Mouse (Mus musculus) spleen, postnatal 4 days (tissue): ENCODE data around the gene Pik3r5.

Experiments used
- DNase-seq, 2 experiments: peaks; one replicate each; pipeline ENCODE4 v3.0.0; 2022; ENCODE audit warnings: low spot score in 2 of 2

Pik3r5 gene

DNA sequence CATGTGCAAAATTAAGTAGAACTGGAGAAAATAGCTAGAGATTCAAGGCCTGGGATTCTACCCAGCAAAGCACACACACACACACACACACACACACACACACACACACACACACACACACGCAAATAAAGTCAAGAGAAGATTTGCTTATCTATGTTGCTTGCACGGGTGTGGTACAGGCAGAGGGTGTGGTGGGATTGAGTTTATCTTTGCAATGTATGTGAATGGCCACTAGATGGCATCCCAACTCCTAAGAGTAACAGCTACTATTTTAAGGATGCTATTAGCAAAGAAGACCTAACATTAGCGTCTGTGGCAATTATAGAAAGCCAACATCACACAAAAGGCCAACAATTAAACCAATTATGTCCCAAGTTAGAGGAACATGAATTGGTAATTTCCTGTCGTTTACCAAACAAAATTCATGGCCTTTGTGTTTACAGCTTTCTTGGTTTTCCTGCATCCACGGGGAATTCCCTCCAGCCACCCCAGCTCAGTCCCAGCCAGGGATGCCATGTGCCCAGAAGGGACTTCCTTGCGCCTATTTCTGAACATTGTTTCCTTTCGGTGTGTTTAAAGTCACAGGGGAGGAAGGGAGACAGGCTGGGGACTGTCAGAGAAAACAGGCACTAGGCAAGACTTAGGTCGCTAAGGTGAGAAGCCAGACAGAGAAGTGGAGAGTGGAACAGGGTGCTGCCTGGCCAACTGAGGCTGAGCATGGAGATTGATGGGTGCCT lies 53.5 kb downstream of the Pik3r5 start:
- no peak for DNase-seq

DNA sequence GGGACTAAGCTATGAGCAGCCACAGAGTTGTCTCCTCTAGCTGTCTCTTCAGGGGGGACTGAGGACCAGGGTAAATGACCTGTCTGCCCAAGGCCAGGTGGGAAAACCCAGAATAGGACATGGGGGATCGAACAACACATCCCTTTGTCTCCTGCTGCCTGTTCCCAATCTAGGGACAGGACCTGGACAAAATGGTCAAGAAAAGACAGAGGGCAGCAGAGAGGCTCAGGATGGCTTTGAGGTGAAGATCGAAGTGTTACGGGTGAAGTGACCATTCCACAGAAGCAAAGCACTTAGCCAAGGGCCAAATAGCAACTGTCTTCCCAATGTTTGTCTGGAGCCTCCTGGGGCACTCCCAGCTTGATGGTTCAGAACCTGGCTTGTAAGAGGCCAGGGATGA lies 54.2 kb downstream of the Pik3r5 start:
- DNase-seq = no peak

GRCm38 (mm10) chr11:68487720-68488119 lies 55.8 kb downstream of the Pik3r5 start:
- no peak for DNase-seq

- DNase-seq = no peak
Observed at GRCm38 (mm10) chr11:68488256-68488824, 56.4 kb downstream of the Pik3r5 start.

DNA sequence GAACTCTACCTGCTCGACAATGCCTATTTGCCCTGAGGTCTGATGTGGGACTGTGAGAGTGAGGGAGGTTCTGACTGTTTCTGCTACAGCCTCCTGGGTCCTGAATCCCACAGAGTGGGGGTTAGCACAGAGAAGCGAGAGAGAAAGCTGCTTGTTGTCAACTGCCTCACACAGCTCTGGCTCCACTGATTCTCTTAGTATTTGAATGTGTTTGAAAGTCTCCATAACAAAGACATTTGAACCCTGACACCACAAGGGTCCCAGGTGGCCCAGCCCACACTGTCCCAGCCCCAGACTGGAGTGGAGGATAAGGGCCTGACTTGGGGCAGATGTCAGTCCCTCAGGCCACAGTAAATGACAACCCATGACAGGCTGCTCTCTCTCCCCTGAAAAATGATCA lies 57.3 kb downstream of the Pik3r5 start:
- DNase-seq = no peak

DNA sequence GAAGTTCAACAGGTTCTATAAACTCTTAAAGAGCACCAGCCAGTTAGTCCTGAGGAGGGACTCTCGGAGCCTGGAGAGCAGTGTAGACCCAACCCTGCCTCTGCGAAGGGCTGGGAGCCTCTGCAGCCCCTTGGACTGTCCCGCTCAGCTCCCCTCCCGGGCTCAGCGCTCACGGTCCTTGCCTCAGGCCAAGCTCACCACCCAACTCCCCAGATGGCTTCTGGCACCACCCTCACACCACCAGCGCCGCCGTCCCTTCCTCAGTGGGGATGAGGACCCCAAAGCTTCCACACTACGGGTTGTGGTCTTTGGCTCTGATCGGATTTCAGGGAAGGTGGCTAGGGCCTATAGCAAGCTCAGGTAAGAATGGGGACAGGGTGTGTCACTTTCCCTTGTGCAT lies 60.7 kb downstream of the Pik3r5 start:
- no peak for DNase-seq

DNA sequence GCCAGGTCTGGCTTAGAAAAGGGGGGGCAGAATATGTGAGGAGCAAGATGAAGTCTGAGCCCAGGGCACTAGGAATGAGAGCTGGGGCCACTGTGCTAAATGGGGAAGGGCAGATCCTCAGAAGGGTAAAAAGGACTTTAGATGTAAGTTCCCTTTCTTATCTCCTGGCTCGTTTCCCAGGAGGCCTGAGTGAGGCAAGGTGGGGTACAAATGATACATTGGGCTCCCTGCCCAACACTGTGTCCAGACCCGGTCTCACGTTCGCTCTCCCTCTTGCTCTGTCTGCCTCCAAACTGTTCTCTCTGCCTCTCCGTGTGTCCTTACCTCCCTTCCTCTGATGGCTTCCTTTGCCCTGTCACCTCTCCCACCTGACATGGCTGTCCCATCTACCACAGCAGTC lies 61.8 kb downstream of the Pik3r5 start:
- no peak for DNase-seq

GRCm38 (mm10) chr11:68497081-68497480 lies 65.2 kb downstream of the Pik3r5 start:
- DNase-seq = no peak

- peak; percentile 67 to 77 for DNase-seq
Observed at GRCm38 (mm10) chr11:68498517-68498916, 66.6 kb downstream of the Pik3r5 start.

GRCm38 (mm10) chr11:68498999-68499699 lies 67.2 kb downstream of the Pik3r5 start:
- DNase-seq = no peak

DNA sequence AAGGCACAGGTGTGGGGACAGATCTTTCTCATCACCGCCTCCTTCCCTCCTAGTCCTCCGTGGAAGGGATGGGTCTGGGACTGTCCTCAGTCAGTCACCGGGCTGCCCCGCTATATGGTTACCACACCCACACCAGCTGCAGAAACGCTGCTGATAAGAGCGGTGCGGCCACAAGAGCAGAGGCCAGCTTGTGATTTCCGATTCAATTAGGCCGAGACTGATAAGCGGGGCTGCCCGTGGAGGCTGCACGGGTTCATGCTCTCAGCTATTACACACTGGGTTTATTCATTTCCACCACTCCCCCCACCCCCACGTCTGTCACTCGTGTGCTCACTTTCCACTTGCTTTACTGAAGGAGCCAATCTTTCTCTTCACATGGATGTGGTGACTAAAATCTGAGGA lies 69.0 kb downstream of the Pik3r5 start:
- DNase-seq = peak in 1 of 2 experiments; percentile 62

DNA sequence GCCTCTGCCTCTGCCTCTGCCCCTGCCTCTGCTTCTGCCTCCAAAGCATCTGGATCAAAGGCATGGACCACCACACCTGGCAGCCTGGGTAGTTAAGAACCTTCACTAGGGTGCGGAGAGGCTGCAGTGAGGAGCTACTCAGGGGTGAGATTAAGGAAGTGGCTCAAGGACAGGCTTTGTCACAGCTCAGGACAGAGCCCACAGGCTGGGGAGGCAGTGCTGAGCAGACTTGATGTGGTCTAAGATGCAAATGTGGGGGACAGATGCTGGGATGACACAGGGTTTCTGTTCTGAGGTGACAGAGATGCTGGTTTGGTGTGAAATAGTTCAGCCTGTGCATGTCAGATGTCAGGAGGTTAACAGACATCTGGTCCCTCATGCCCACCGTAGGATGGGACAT lies 70.5 kb downstream of the Pik3r5 start:
- DNase-seq = peak in 1 of 2 experiments; percentile 66

- DNase-seq = peak in 1 of 2 experiments; percentile 58
Observed at GRCm38 (mm10) chr11:68502902-68503629, 71.1 kb downstream of the Pik3r5 start, which contains the start of gene Pik3r6. Pik3r6 (plus strand) TSS chr11:68503019.

DNA sequence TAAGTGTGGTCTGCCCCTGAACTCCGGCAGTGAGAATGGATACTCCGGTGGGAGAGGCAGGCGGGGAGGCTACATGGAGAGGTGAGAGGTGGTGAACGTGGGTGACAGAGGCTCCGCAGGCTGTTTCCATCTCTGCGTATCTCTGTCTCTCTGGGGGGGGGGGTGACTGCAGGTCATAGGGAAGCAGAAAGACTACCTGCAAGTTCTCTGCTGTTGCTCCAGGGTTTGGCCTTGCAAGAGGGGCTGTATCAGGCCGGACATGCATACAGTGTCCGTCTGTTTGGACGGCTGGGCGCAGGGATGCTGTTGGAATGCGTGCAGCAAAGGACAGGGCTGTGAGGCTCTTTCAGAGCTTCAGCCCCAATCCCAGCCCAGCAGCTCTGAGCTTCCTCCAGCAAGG lies 73.0 kb downstream of the Pik3r5 start:
- no peak for DNase-seq

GRCm38 (mm10) chr11:68507246-68507645 lies 75.3 kb downstream of the Pik3r5 start:
- DNase-seq = no peak

DNA sequence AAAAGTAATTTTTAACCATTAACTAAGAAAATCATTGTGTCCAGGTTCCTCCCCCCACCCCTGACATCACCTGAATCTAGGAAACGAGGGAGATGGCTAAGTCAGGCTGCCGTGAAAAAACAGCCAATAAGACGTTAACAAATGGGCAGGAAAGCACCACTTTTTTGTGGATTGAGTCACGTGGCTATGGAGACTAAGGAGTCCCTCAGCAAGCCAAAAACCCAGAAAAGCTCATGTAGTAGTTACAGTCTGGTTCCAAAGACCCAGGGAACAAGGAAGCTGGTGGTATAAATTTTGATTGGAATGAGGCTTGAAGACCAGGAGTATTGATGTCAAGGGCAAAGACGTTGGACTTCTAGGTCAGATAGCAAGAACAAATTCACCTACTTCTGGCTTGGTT lies 76.7 kb downstream of the Pik3r5 start:
- no peak for DNase-seq

DNA sequence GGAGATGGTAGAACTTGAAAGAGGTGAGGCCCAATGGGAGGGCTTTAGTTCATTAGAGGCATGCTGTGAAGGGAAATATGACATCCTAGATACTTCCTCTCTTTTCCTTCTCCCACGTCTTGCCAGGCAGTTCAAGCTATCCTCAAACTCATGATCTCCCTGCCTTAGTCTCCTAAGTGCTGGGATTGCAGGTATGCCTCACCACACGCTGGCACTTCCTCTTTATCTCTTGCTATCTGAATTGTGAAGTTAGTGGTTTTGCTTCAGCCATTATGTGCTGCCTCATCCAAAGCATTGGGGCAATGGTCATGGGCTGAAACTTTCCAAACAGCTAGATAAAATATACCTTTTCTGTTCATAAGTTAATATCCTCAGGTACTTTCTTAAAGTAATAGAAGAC lies 77.3 kb downstream of the Pik3r5 start:
- DNase-seq = no peak

- DNase-seq = no peak
Observed at GRCm38 (mm10) chr11:68513969-68514368, 82.0 kb downstream of the Pik3r5 start.

DNA sequence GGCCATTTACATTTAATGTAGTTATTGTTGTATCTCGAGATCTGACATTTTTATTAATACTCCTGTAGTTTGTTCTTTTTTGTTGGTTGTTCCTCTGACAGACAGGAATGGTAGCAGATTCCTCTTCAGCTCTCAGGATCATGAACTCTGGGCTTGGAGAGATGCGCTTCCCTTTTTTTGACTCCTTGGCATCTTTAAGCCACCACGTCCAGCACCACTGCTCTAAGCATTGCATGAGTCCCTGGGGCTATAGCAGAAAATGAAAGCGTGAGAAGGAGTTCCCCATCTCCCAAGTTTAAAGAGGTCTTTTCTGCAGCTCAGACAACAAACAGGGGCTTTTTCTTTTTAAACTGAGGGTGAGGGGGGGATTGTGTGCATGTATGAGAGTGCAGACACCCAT lies 87.4 kb downstream of the Pik3r5 start:
- DNase-seq = no peak

- DNase-seq = no peak
Observed at GRCm38 (mm10) chr11:68519815-68520214, 87.9 kb downstream of the Pik3r5 start.

DNA sequence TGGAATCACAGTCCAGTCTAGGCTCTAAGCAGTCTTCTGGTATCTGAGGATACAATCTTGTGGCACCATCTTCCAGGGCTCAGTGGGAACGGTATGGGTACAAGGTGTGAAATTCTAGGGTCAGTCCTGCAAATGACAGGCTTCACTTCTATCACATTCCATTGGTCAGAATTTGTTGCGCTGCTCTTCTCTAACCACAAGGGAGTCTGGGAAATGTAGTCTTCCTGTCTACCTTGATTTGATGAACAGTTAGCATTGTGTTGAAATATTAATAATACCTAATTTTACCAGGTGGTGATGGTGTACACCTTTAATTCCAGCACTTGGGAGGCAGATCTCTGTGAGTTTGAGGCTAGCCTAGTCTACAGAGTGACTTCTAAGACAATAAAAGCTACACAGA lies 88.5 kb downstream of the Pik3r5 start:
- no peak for DNase-seq

DNA sequence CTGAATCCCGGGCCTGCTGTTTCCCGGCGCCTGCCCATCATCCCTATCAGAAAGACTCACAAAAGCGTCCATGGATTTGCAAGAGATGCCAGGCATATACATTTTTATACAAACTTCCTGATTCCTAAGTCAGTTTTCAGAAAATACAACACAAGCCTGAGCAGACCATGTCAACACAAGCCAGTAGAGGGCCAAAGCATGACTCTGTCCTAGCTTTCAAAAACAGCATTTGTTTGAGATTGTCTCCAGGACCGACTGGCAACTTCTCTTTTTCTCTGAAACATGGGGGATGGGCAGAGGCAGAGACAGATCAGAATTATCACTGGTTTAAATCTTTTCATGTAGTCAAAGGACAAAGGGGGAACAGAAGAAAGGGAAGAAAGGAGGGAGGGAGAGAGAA lies 89.4 kb downstream of the Pik3r5 start:
- no peak for DNase-seq
